Mouse (Mus musculus) stomach, postnatal 0 days (tissue): ENCODE results near the gene Rap1a. TPM values are rescaled to one million over a fixed set of nuclear protein-coding genes. Genes with fewer than 3 reads are reported as not detected.

Experiments
- ATAC-seq: fragments of 200-750 bp; cut with Nextera tagmentation; 2 replicates; pipeline ENCODE4 v1.8.0; 2017; ENCODE audit not compliant: low FRiP score, low TSS enrichment
- DNase-seq: peaks from one replicate; pipeline ENCODE4 v3.0.0-alpha.2; 2016; ENCODE audit warnings: low spot score
- H3K27ac ChIP-seq: fragments of 300-500 bp; sonication (generic); replicated peaks from 2 replicates; pipeline ENCODE4 v1.5.1; 2014; ENCODE audit warnings: mild to moderate bottlenecking, control low read depth
- H3K27me3 ChIP-seq: fragments of 300-500 bp; sonication (generic); 2 replicates; pipeline ENCODE4 v1.6.1; 2014; ENCODE audit warnings: low read length; ENCODE audit not compliant: control insufficient read depth, insufficient read depth
- H3K36me3 ChIP-seq: fragments of 300-500 bp; sonication (generic); 2 replicates; pipeline ENCODE4 v1.6.1; 2014; ENCODE audit warnings: low read length, mixed read lengths; ENCODE audit not compliant: control insufficient read depth, insufficient read depth
- H3K4me1 ChIP-seq: fragments of 300-500 bp; sonication (generic); replicated peaks from 2 replicates; pipeline ENCODE4 v1.6.1; 2014; ENCODE audit warnings: antibody characterized with exemption; ENCODE audit not compliant: control insufficient read depth, insufficient read depth
- H3K4me2 ChIP-seq: fragments of 300-500 bp; sonication (generic); replicated peaks from 2 replicates; pipeline ENCODE4 v1.6.1; 2014; ENCODE audit warnings: low read depth, mild to moderate bottlenecking, control low read depth, moderate library complexity
- H3K4me3 ChIP-seq: fragments of 300-500 bp; sonication (generic); 2 replicates; pipeline ENCODE4 v1.5.1; 2014; ENCODE audit warnings: low read depth, low read length, control low read depth
- H3K9ac ChIP-seq: fragments of 300-500 bp; sonication (generic); 2 replicates; pipeline ENCODE4 v1.6.1; 2014; ENCODE audit warnings: mild to moderate bottlenecking, low read length, control low read depth, mixed read lengths
- H3K9me3 ChIP-seq: fragments of 300-500 bp; sonication (generic); 2 replicates; pipeline ENCODE4 v1.6.1; 2016; ENCODE audit warnings: low read length; ENCODE audit not compliant: control insufficient read depth
- CTCF ChIP-seq: IDR thresholded peaks from 2 replicates; pipeline ENCODE4 v1.5.1; 2016; ENCODE audit warnings: antibody characterized with exemption, low read depth, mild to moderate bottlenecking, moderate library complexity
- EP300 ChIP-seq: optimal IDR thresholded peaks from 2 replicates; pipeline ENCODE3; 2016; ENCODE audit warnings: antibody characterized with exemption
- WGBS: fragments of 180-500 bp; shearing (Covaris S2); extraction: QIAGEN DNeasy Blood & Tissue Kit; methylation state at CpG from one replicate; pipeline ENCODE4 v1.1.7; 2014; 5-methylcytosine and 5-hydroxymethylcytosine counted together
- polyA plus RNA-seq: library from polyadenylated mRNA; unstranded; fragments of >200 nt; fragmentation: Nextera tagmentation; extraction: Ambion mirVana; gene quantifications from 2 replicates; pipeline ENCODE4 v1.2.1, GENCODE M21; 2015

The Rap1a gene
- polyA plus RNA-seq, 1 experiment from 2014 or later, result 119 TPM

- Histone ChIP-seq H3K4me3 (no peak overlapping the region), H3K27ac (no peak overlapping the region), H3K9me3 (no peaks in the 10 kb centered on the region), H3K4me1 (no peaks in the 10 kb centered on the region), H3K27me3 (no peaks in the 10 kb centered on the region), H3K9ac (no peak overlapping the region), H3K4me2 (no peak overlapping the region), H3K36me3 (no peaks in the 10 kb centered on the region)
- ATAC-seq (no peak; the same call in 1 of the 2 replicates), DNase-seq (no peak)
- 57% methylated on average over 11 of the region's 11 CpGs for WGBS
- TF ChIP-seq CTCF, result no peak
- no peak for TF ChIP-seq EP300
Measured at GRCm38 (mm10) chr3:105717856-105718555, 83.1 kb downstream of the Rap1a start.

GRCm38 (mm10) chr3:105716353-105717000, 84.7 kb downstream of the Rap1a start:
- DNase-seq, result no peak
- H3K9me3 ChIP-seq, result no peaks in the 10 kb centered on the region
- TF ChIP-seq EP300, result no peak
- no peak for TF ChIP-seq CTCF
- no peak overlapping the region for H3K27ac ChIP-seq
- H3K36me3 ChIP-seq, result no peaks in the 10 kb centered on the region
- H3K4me2 ChIP-seq, result no peak overlapping the region
- WGBS, result 63% methylated on average over 18 of the region's 18 CpGs
- H3K9ac ChIP-seq, result no peak overlapping the region
- H3K4me3 ChIP-seq, result no peak overlapping the region
- ATAC-seq, result no peak
- no peaks in the 10 kb centered on the region for H3K4me1 ChIP-seq
- no peaks in the 10 kb centered on the region for H3K27me3 ChIP-seq

- ATAC-seq (no peak), DNase-seq (no peak)
- no peak for TF ChIP-seq CTCF
- TF ChIP-seq EP300, result no peak
- Histone ChIP-seq H3K9ac (no peak overlapping the region), H3K27me3 (no peaks in the 10 kb centered on the region), H3K36me3 (no peaks in the 10 kb centered on the region), H3K4me3 (no peak overlapping the region), H3K4me2 (no peak overlapping the region), H3K4me1 (0 out of 2 replicates have a peak, but pooled peaks cover 2% of the 10 kb centered on the region), H3K27ac (no peak overlapping the region), H3K9me3 (no peaks in the 10 kb centered on the region)
Measured at GRCm38 (mm10) chr3:105714820-105715167, 86.3 kb downstream of the Rap1a start.

- Histone ChIP-seq H3K27ac (no peak overlapping the region), H3K4me2 (no peak overlapping the region), H3K9ac (no peak overlapping the region; the same call in 1 of the 2 replicates), H3K4me1 (0 out of 2 replicates have a peak, but pooled peaks cover 2% of the 10 kb centered on the region), H3K9me3 (no peaks in the 10 kb centered on the region), H3K4me3 (no peak overlapping the region), H3K36me3 (no peaks in the 10 kb centered on the region), H3K27me3 (no peaks in the 10 kb centered on the region)
- TF ChIP-seq EP300 (no peak), CTCF (no peak)
- WGBS, result 25% methylated on average over 8 of the region's 8 CpGs
- no peak for DNase-seq
- no peak for ATAC-seq
Measured at GRCm38 (mm10) chr3:105714091-105714819, 86.9 kb downstream of the Rap1a start.

- H3K4me2 ChIP-seq, result no peak overlapping the region
- no peaks in the 10 kb centered on the region for H3K9me3 ChIP-seq
- DNase-seq (no peak), ATAC-seq (no peak)
- H3K4me1 ChIP-seq, result 0 out of 2 replicates have a peak, but pooled peaks cover 2% of the 10 kb centered on the region
- no peak overlapping the region for H3K4me3 ChIP-seq
- TF ChIP-seq CTCF (no peak), EP300 (no peak)
- no peaks in the 10 kb centered on the region for H3K27me3 ChIP-seq
- no peak overlapping the region for H3K9ac ChIP-seq
- H3K36me3 ChIP-seq, result no peaks in the 10 kb centered on the region
- no peak overlapping the region for H3K27ac ChIP-seq
Measured at GRCm38 (mm10) chr3:105712827-105713226, 88.3 kb downstream of the Rap1a start.

GRCm38 (mm10) chr3:105711741-105712140, 89.4 kb downstream of the Rap1a start:
- Histone ChIP-seq H3K27me3 (no peaks in the 10 kb centered on the region), H3K36me3 (no peaks in the 10 kb centered on the region), H3K4me1 (peaks cover 2% of the 10 kb centered on the region; the same call in 1 of the 2 replicates), H3K9ac (no peak overlapping the region), H3K4me3 (no peak overlapping the region), H3K27ac (no peak overlapping the region), H3K4me2 (no peak overlapping the region), H3K9me3 (no peaks in the 10 kb centered on the region)
- ATAC-seq (peak; percentile 59; the same call in 1 of the 2 replicates), DNase-seq (no peak)
- TF ChIP-seq CTCF, result no peak
- TF ChIP-seq EP300, result no peak
- 61% methylated on average over 7 of the region's 7 CpGs for WGBS
